ENCODE assay signal across 9 mouse cellular contexts in genomic region chr10:123183243-123183642, GRCm38 (mm10). TPM values are rescaled to one million over a fixed set of nuclear protein-coding genes. Genes with fewer than 3 reads are reported as not detected.
DNase-seq lines count a peak whose midpoint lies in the region; ATAC-seq and TF ChIP-seq lines count a peak whose summit lies in the region.
"Had no signal": no experiment of that assay in that cellular context is flagged by ENCODE, and none has a peak within 500 bp of the region (broad histone marks: within the 10 kb centered on the region; RNA-seq: fewer than 3 reads in every experiment).

No protein-coding gene starts in this region.

- no peak overlapping the region for H3K4me3 ChIP-seq in left cerebral cortex, adult 2 months
- H3K4me3 ChIP-seq in midbrain, embryonic 13.5 days (replicated peaks) = no peak overlapping the region
- H3K4me3 ChIP-seq in forebrain, postnatal 0 days (ENCODE audit: low read depth, low read length) = no peak overlapping the region
- H3K4me3 ChIP-seq: liver, embryonic 15.5 days had no signal

- H3K27ac ChIP-seq in left cerebral cortex, adult 2 months = peak overlapping the region; percentile 20; the same call in 1 of the 2 replicates
- no peak overlapping the region for H3K27ac ChIP-seq in midbrain, embryonic 13.5 days
- H3K27ac ChIP-seq in forebrain, postnatal 0 days (ENCODE audit: low read depth, low read length) = no peak overlapping the region
- H3K27ac ChIP-seq: liver, embryonic 15.5 days had no signal

- no peak overlapping the region for H3K4me2 ChIP-seq in midbrain, embryonic 13.5 days (replicated peaks)
- no peak overlapping the region for H3K4me2 ChIP-seq in forebrain, postnatal 0 days (ENCODE audit: low read depth)
- H3K4me2 ChIP-seq: liver, embryonic 15.5 days had no signal

- no peaks in the 10 kb centered on the region for H3K27me3 ChIP-seq in midbrain, embryonic 13.5 days
- no peaks in the 10 kb centered on the region for H3K27me3 ChIP-seq in forebrain, postnatal 0 days (ENCODE audit: insufficient read depth, low read length)
- H3K27me3 ChIP-seq: liver, embryonic 15.5 days had no signal

- no peak for ATAC-seq in midbrain, embryonic 13.5 days
- no peak for ATAC-seq in forebrain, postnatal 0 days

- H3K4me1 ChIP-seq in midbrain, embryonic 13.5 days (replicated peaks) = peaks cover 21% of the 10 kb centered on the region
- no peaks in the 10 kb centered on the region for H3K4me1 ChIP-seq in forebrain, postnatal 0 days (ENCODE audit: insufficient read depth)

- no peak for TF ChIP-seq CTCF in left cerebral cortex, adult 2 months (IDR thresholded peaks at IDR 0.05)
- TF ChIP-seq CTCF in forebrain, postnatal 0 days (IDR thresholded peaks at IDR 0.05; ENCODE audit: low read depth) = no peak

- peaks cover 20% of the 10 kb centered on the region for H3K36me3 ChIP-seq in midbrain, embryonic 13.5 days
- H3K36me3 ChIP-seq in forebrain, postnatal 0 days (ENCODE audit: insufficient read depth) = peaks cover 19% of the 10 kb centered on the region; the same call in 1 of the 2 replicates

- WGBS in midbrain, embryonic 13.5 days = 50% methylated on average over 7 of the region's 7 CpGs
- WGBS in forebrain, postnatal 0 days = 41% methylated on average over 7 of the region's 7 CpGs

- no peaks in the 10 kb centered on the region for H3K9me3 ChIP-seq in midbrain, embryonic 13.5 days
- no peaks in the 10 kb centered on the region for H3K9me3 ChIP-seq in forebrain, postnatal 0 days (ENCODE audit: low read length)
- H3K9me3 ChIP-seq: liver, embryonic 15.5 days had no signal

- DNase-seq in left cerebral cortex, adult 2 months (ENCODE audit: extremely low spot score in 1 of 2, low spot score in 2 of 2) = peak in 1 of 2 experiments; percentile 42
- no peak for DNase-seq in left cerebral cortex, postnatal 4 days
- peak; percentile 81 for DNase-seq in cerebellum, adult 9-10 months
- peak; percentile 52 for DNase-seq in kidney, adult 9 months
- DNase-seq in skeletal muscle tissue, adult 2 months (ENCODE audit: low read depth, low spot score) = peak; percentile 64
- DNase-seq in adrenal gland, postnatal 25 days = no peak
- no peak for DNase-seq in forebrain, postnatal 0 days

- H3K9ac ChIP-seq in midbrain, embryonic 13.5 days (replicated peaks) = no peak overlapping the region
- H3K9ac ChIP-seq in forebrain, postnatal 0 days = no peak overlapping the region
- H3K9ac ChIP-seq: liver, embryonic 15.5 days had no signal

- intact Hi-C loops in left cerebral cortex, adult 2 months (cut with DNase I) = no loop called here
- intact Hi-C loops in left cerebral cortex, postnatal 4 days (cut with DNase I) = no loop called here

RNA-seq across cellular contexts. Expression of gene Usp15, which starts 13.6 kb away (rescaled TPM):
- 100 to 1,000 TPM; 103 to 109 TPM for total RNA-seq in left cerebral cortex, adult 2 months (2021)
- 100 to 1,000 TPM; 129 to 130 TPM for total RNA-seq in left cerebral cortex, postnatal 4 days (2021)
- 92.7 and 94.4 TPM in 2 replicates for total RNA-seq in adrenal gland, postnatal 25 days (2021)
- 60.2 and 67.7 TPM in 2 replicates for polyA plus RNA-seq in midbrain, embryonic 13.5 days (2015; fragmentation: Nextera tagmentation; extraction: Ambion mirVana)
- 71.8 and 72.8 TPM in 2 replicates for total RNA-seq in forebrain, postnatal 0 days (2014; rRNA removed)
- polyA plus RNA-seq in forebrain, postnatal 0 days (2015; fragmentation: Nextera tagmentation; extraction: Ambion mirVana) = 48.9 and 54.1 TPM in 2 replicates

Comparison
In these comparisons a context has a peak if more than half of its experiments do, and no peak if none do; other contexts are left out.
1. DNase-seq: peak in cerebellum, adult 9-10 months (single experiment), kidney, adult 9 months (single experiment) and skeletal muscle tissue, adult 2 months (single experiment); none in left cerebral cortex, postnatal 4 days (single experiment), adrenal gland, postnatal 25 days (single experiment) and forebrain, postnatal 0 days (single experiment).